Mouse (Mus musculus) Patski (cell line): Measurements from ENCODE around the gene 1700056E22Rik. TPM values are rescaled to one million over a fixed set of nuclear protein-coding genes. Genes with fewer than 3 reads are reported as not detected.

ENCODE experiments used
- ATAC-seq: fragments of 100-300 bp; one replicate; pipeline ENCODE4 v1.8.0; 2021
- CTCF ChIA-PET: fragments of 350-600 bp; sonication (Branson Sonifier 250); formaldehyde crosslinking; loops from one replicate; lab custom pipeline; 2022; ENCODE audit warnings: inconsistent platforms; lab: Charles Lee
- POLR2A ChIA-PET: fragments of 350-600 bp; sonication (Branson Sonifier 250); formaldehyde crosslinking; loops from one replicate; lab custom pipeline; 2022; ENCODE audit warnings: antibody characterized with exemption, inconsistent platforms; lab: Charles Lee
- DNase-seq: peaks from one replicate; pipeline ENCODE4 v3.0.0-alpha.2; 2011; ENCODE audit warnings: low read depth, low spot score
- H3K27me3 ChIP-seq: fragments of 371-371 bp; one replicate; pipeline ENCODE4 v1.5.1; 2021
- CTCF ChIP-seq: fragments of 100-300 bp; IDR thresholded peaks from one replicate; pipeline ENCODE4 v1.5.1; 2021
- in situ Hi-C: fragments of 300-500 bp; cut with MboI; formaldehyde crosslinking; loops from 3 replicates; pipeline ENCODE4 v1.11.1; 2018; ENCODE audit warnings: low pct_unique_long_range_greater_than_20kb, mixed read lengths
- polyA plus RNA-seq: library from polyadenylated mRNA; unstranded; gene quantifications from one replicate; pipeline ENCODE4 v1.2.3, GENCODE M21; 2021

The 1700056E22Rik gene
- polyA plus RNA-seq, 1 experiment from 2014 or later = 3.4 TPM

- ChIA-PET POLR2A (no interaction called here), CTCF (interaction anchor here (1.3 to 1.4 kb wide), 2 partner anchors 9 to 15 kb away, joined by 4 to 5 read pairs; no protein-coding TSS in a partner anchor)
- ATAC-seq (peak; percentile 17), DNase-seq (no peak)
- TF ChIP-seq CTCF = no peak
- H3K27me3 ChIP-seq = no peaks in the 10 kb centered on the region
- in situ Hi-C loops = no loop called here
Measured at GRCm38 (mm10) chr1:184052331-184052730, 18.2 kb upstream of the 1700056E22Rik start.

- in situ Hi-C loops = no loop called here
- ChIA-PET POLR2A (interaction anchor here (1.4 kb wide), 1 partner anchor 16 kb away, joined by 3 read pairs; no protein-coding TSS in a partner anchor), CTCF (interaction anchor here (1.3 to 1.4 kb wide), 2 partner anchors 9 to 16 kb away, joined by 4 to 5 read pairs; no protein-coding TSS in a partner anchor)
- ATAC-seq (peak; percentile 74), DNase-seq (peak; percentile 80)
- TF ChIP-seq CTCF = no peak
- H3K27me3 ChIP-seq = no peaks in the 10 kb centered on the region
Measured at GRCm38 (mm10) chr1:184051824-184052223, 17.7 kb upstream of the 1700056E22Rik start.

- H3K27me3 ChIP-seq = no peaks in the 10 kb centered on the region
- DNase-seq = no peak
- TF ChIP-seq CTCF = no peak
- in situ Hi-C loops = no loop called here
- ChIA-PET POLR2A (interaction anchor here (0.9 to 1.4 kb wide), 2 partner anchors 9 to 16 kb away, joined by 3 to 4 read pairs; no protein-coding TSS in a partner anchor), CTCF (interaction anchor here (1.0 to 1.4 kb wide), 3 partner anchors 8 to 16 kb away, joined by 3 to 5 read pairs (median 4); no protein-coding TSS in a partner anchor)
- ATAC-seq = no peak
Measured at GRCm38 (mm10) chr1:184051286-184051685, 17.2 kb upstream of the 1700056E22Rik start.

GRCm38 (mm10) chr1:184048675-184049418, 14.7 kb upstream of the 1700056E22Rik start:
- POLR2A ChIA-PET = no interaction called here
- DNase-seq = no peak
- H3K27me3 ChIP-seq = no peaks in the 10 kb centered on the region
- ATAC-seq = no peak
- CTCF ChIA-PET = no interaction called here
- in situ Hi-C loops = no loop called here
- TF ChIP-seq CTCF = no peak

GRCm38 (mm10) chr1:184047818-184048217, 13.7 kb upstream of the 1700056E22Rik start:
- ATAC-seq (no peak), DNase-seq (no peak)
- ChIA-PET POLR2A (no interaction called here), CTCF (no interaction called here)
- TF ChIP-seq CTCF = no peak
- in situ Hi-C loops = no loop called here
- no peaks in the 10 kb centered on the region for H3K27me3 ChIP-seq

- ChIA-PET CTCF (no interaction called here), POLR2A (interaction anchor here (0.9 kb wide), 1 partner anchor 23 kb away, joined by 3 read pairs; no protein-coding TSS in a partner anchor)
- ATAC-seq (no peak), DNase-seq (no peak)
- no peak for TF ChIP-seq CTCF
- in situ Hi-C loops = no loop called here
- H3K27me3 ChIP-seq = no peaks in the 10 kb centered on the region
Measured at GRCm38 (mm10) chr1:184046070-184046677, 12.1 kb upstream of the 1700056E22Rik start.

GRCm38 (mm10) chr1:184043391-184043790, 9.3 kb upstream of the 1700056E22Rik start:
- no peaks in the 10 kb centered on the region for H3K27me3 ChIP-seq
- ChIA-PET CTCF (interaction anchor here (1.3 to 1.8 kb wide), 3 partner anchors 8 to 27 kb away, joined by 3 to 5 read pairs (median 4); no protein-coding TSS in a partner anchor), POLR2A (no interaction called here)
- DNase-seq = no peak
- TF ChIP-seq CTCF = no peak
- in situ Hi-C loops = no loop called here
- no peak for ATAC-seq

GRCm38 (mm10) chr1:184042745-184043144, 8.6 kb upstream of the 1700056E22Rik start:
- in situ Hi-C loops = no loop called here
- no peaks in the 10 kb centered on the region for H3K27me3 ChIP-seq
- TF ChIP-seq CTCF = no peak
- ChIA-PET POLR2A (interaction anchor here (0.9 kb wide), 1 partner anchor 8 kb away, joined by 4 read pairs; no protein-coding TSS in a partner anchor), CTCF (interaction anchor here (1.2 to 1.8 kb wide), 4 partner anchors 9 to 140 kb away, joined by 3 to 5 read pairs (median 4); no protein-coding TSS in a partner anchor)
- DNase-seq (no peak), ATAC-seq (no peak)

- in situ Hi-C loops = no loop called here
- ChIA-PET POLR2A (interaction anchor here (0.6 to 2.0 kb wide), 3 partner anchors 9 to 383 kb away, joined by 3 to 6 read pairs (median 4); no protein-coding TSS in a partner anchor), CTCF (interaction anchor here (1.1 to 1.2 kb wide), 3 partner anchors 31 to 140 kb away, joined by 3 to 4 read pairs (median 3); no protein-coding TSS in a partner anchor)
- DNase-seq = peak; percentile 62
- ATAC-seq = peak; percentile 66
- TF ChIP-seq CTCF = no peak
- no peaks in the 10 kb centered on the region for H3K27me3 ChIP-seq
Measured at GRCm38 (mm10) chr1:184041778-184042573, 7.9 kb upstream of the 1700056E22Rik start.

- DNase-seq (no peak), ATAC-seq (no peak)
- ChIA-PET POLR2A (interaction anchor here (2.0 kb wide), 1 partner anchor 13 kb away, joined by 6 read pairs; no protein-coding TSS in a partner anchor), CTCF (interaction anchor here (1.1 kb wide), 1 partner anchor 36 kb away, joined by 3 read pairs; no protein-coding TSS in a partner anchor)
- no peak for TF ChIP-seq CTCF
- in situ Hi-C loops = no loop called here
- no peaks in the 10 kb centered on the region for H3K27me3 ChIP-seq
Measured at GRCm38 (mm10) chr1:184040906-184041305, 6.8 kb upstream of the 1700056E22Rik start.
